8 mouse cellular contexts compared by ENCODE assay signal in the genomic region with DNA sequence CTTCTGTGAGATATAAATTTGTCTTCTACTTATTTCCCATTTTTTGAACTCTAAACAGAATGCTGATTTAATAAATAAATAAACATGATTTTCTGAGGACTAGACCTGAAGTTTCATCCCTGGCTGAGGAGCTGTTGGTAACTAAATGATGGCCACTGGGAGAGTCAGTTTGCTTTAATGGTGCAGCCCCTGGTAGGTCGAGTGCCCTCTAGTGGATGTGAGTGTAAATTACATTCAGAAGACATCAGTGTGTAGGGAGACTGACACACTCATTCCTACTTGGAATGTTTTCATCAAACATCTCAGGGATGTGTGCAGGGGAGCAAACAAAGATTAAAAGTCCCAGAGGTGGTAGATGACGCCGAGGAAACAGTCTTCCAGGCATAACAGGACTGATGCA.
DNase-seq lines count a peak whose midpoint lies in the region; ATAC-seq and TF ChIP-seq lines count a peak whose summit lies in the region.

No protein-coding gene starts in this region.

- H3K27me3 ChIP-seq in forebrain, postnatal 0 days (ENCODE audit: insufficient read depth, low read length) = no peaks in the 10 kb centered on the region
- no peaks in the 10 kb centered on the region for H3K27me3 ChIP-seq in forebrain, embryonic 13.5 days
- H3K27me3 ChIP-seq in spleen, adult 2 months (ENCODE audit: control insufficient read depth, insufficient read depth, low read length) = no peaks in the 10 kb centered on the region
- H3K27me3 ChIP-seq in stomach, postnatal 0 days (ENCODE audit: control insufficient read depth, insufficient read depth, low read length) = no peaks in the 10 kb centered on the region
- H3K27me3 ChIP-seq in kidney, embryonic 16.5 days (ENCODE audit: insufficient read depth, low read length) = no peaks in the 10 kb centered on the region

- ATAC-seq in forebrain, postnatal 0 days = no peak
- no peak for ATAC-seq in forebrain, embryonic 13.5 days
- no peak for ATAC-seq in stomach, postnatal 0 days (ENCODE audit: low FRiP score, low TSS enrichment)
- no peak for ATAC-seq in inflammation-experienced regulatory T-cells, adult 6 months
- ATAC-seq in kidney, embryonic 16.5 days (ENCODE audit: low FRiP score, low TSS enrichment) = no peak

- H3K4me1 ChIP-seq in forebrain, postnatal 0 days (ENCODE audit: insufficient read depth) = no peaks in the 10 kb centered on the region
- H3K4me1 ChIP-seq in forebrain, embryonic 13.5 days = no peaks in the 10 kb centered on the region
- no peaks in the 10 kb centered on the region for H3K4me1 ChIP-seq in spleen, adult 2 months (ENCODE audit: control insufficient read depth, insufficient read depth, insufficient read length)
- no peaks in the 10 kb centered on the region for H3K4me1 ChIP-seq in stomach, postnatal 0 days (replicated peaks; ENCODE audit: control insufficient read depth, insufficient read depth)
- H3K4me1 ChIP-seq in kidney, embryonic 16.5 days (ENCODE audit: insufficient read depth, low read length) = no peaks in the 10 kb centered on the region

- TF ChIP-seq POLR2A in spleen, adult 2 months (IDR thresholded peaks at IDR 0.05; ENCODE audit: low read depth, low read length) = no peak

- DNase-seq in forebrain, postnatal 0 days = no peak
- no peak for DNase-seq in spleen, adult 2 months (ENCODE audit: low read depth in 1 of 2, low spot score in 2 of 2)
- DNase-seq in spleen, adult 18-20 months = no peak
- DNase-seq in embryo, embryonic 11 days = peak; percentile 38
- no peak for DNase-seq in stomach, postnatal 0 days (ENCODE audit: low spot score)

- no peaks in the 10 kb centered on the region for H3K9me3 ChIP-seq in forebrain, postnatal 0 days (ENCODE audit: low read length)
- no peaks in the 10 kb centered on the region for H3K9me3 ChIP-seq in forebrain, embryonic 13.5 days (replicated peaks)
- no peaks in the 10 kb centered on the region for H3K9me3 ChIP-seq in stomach, postnatal 0 days (ENCODE audit: control insufficient read depth, low read length)
- no peaks in the 10 kb centered on the region for H3K9me3 ChIP-seq in kidney, embryonic 16.5 days (ENCODE audit: low read length)

- H3K27ac ChIP-seq in forebrain, postnatal 0 days (ENCODE audit: low read depth, low read length) = no peak overlapping the region
- no peak overlapping the region for H3K27ac ChIP-seq in forebrain, embryonic 13.5 days
- H3K27ac ChIP-seq in spleen, adult 2 months (ENCODE audit: insufficient read depth, low read length) = no peak overlapping the region
- H3K27ac ChIP-seq in stomach, postnatal 0 days (replicated peaks) = no peak overlapping the region
- no peak overlapping the region for H3K27ac ChIP-seq in kidney, embryonic 16.5 days (ENCODE audit: low read length)

- 50% methylated on average over 3 of the region's 3 CpGs for WGBS in forebrain, postnatal 0 days
- 44% methylated on average over 3 of the region's 3 CpGs for WGBS in forebrain, embryonic 13.5 days
- WGBS in spleen, adult 2 months = 51% methylated on average over 3 of the region's 3 CpGs
- 50% methylated on average over 3 of the region's 3 CpGs for WGBS in stomach, postnatal 0 days
- WGBS in kidney, embryonic 16.5 days = 42% methylated on average over 3 of the region's 3 CpGs

- no peak overlapping the region for H3K9ac ChIP-seq in forebrain, postnatal 0 days
- H3K9ac ChIP-seq in forebrain, embryonic 13.5 days = no peak overlapping the region
- H3K9ac ChIP-seq in stomach, postnatal 0 days (ENCODE audit: low read length) = no peak overlapping the region
- no peak overlapping the region for H3K9ac ChIP-seq in kidney, embryonic 16.5 days (replicated peaks; ENCODE audit: low read length)

- H3K4me2 ChIP-seq in forebrain, postnatal 0 days (ENCODE audit: low read depth) = no peak overlapping the region
- no peak overlapping the region for H3K4me2 ChIP-seq in forebrain, embryonic 13.5 days
- no peak overlapping the region for H3K4me2 ChIP-seq in stomach, postnatal 0 days (replicated peaks; ENCODE audit: low read depth)
- H3K4me2 ChIP-seq in kidney, embryonic 16.5 days (replicated peaks; ENCODE audit: low read depth, low read length) = no peak overlapping the region

- no peaks in the 10 kb centered on the region for H3K36me3 ChIP-seq in forebrain, postnatal 0 days (ENCODE audit: insufficient read depth)
- no peaks in the 10 kb centered on the region for H3K36me3 ChIP-seq in forebrain, embryonic 13.5 days (ENCODE audit: poor library complexity, severe bottlenecking)
- no peaks in the 10 kb centered on the region for H3K36me3 ChIP-seq in spleen, adult 2 months (ENCODE audit: control insufficient read depth, insufficient read depth, low read length)
- H3K36me3 ChIP-seq in stomach, postnatal 0 days (ENCODE audit: control insufficient read depth, insufficient read depth, low read length) = no peaks in the 10 kb centered on the region
- H3K36me3 ChIP-seq in kidney, embryonic 16.5 days (ENCODE audit: insufficient read depth, low read length) = no peaks in the 10 kb centered on the region

- peak; percentile 56 for TF ChIP-seq CTCF in forebrain, postnatal 0 days (IDR thresholded peaks at IDR 0.05; ENCODE audit: low read depth)
- TF ChIP-seq CTCF in spleen, adult 2 months (IDR thresholded peaks at IDR 0.05; ENCODE audit: extremely low read depth, insufficient read depth, insufficient read length, insufficient replicate concordance) = peak; percentile 49; the same call in 1 of the 2 replicates
- TF ChIP-seq CTCF in stomach, postnatal 0 days (IDR thresholded peaks at IDR 0.05; ENCODE audit: low read depth) = peak; percentile 80

- no peak for TF ChIP-seq EP300 in stomach, postnatal 0 days (optimal IDR thresholded peaks at IDR 0.05)

- H3K4me3 ChIP-seq in forebrain, postnatal 0 days (ENCODE audit: low read depth, low read length) = no peak overlapping the region
- H3K4me3 ChIP-seq in forebrain, embryonic 13.5 days = no peak overlapping the region
- H3K4me3 ChIP-seq in spleen, adult 2 months (ENCODE audit: extremely low read depth, insufficient read depth, insufficient read length) = no peak overlapping the region
- no peak overlapping the region for H3K4me3 ChIP-seq in stomach, postnatal 0 days (ENCODE audit: low read depth, low read length)
- H3K4me3 ChIP-seq in kidney, embryonic 16.5 days (ENCODE audit: low read length) = no peak overlapping the region
